8 mouse cellular contexts compared by ENCODE assay signal in genomic region chr3:36571361-36571826, GRCm38 (mm10). TPM values are rescaled to one million over a fixed set of nuclear protein-coding genes. Genes with fewer than 3 reads are reported as not detected.
DNase-seq lines count a peak whose midpoint lies in the region; ATAC-seq and TF ChIP-seq lines count a peak whose summit lies in the region.

No protein-coding gene starts in this region.

- no peak for TF ChIP-seq CTCF in spleen, adult 2 months (IDR thresholded peaks at IDR 0.05; ENCODE audit: extremely low read depth, insufficient read depth, insufficient read length, insufficient replicate concordance)
- TF ChIP-seq CTCF in heart, postnatal 0 days (IDR thresholded peaks at IDR 0.05; ENCODE audit: low read depth) = no peak
- TF ChIP-seq CTCF in liver, postnatal 0 days (IDR thresholded peaks at IDR 0.05; ENCODE audit: low read depth) = no peak

- peaks cover 8% of the 10 kb centered on the region for H3K4me1 ChIP-seq in spleen, adult 2 months (ENCODE audit: control insufficient read depth, insufficient read depth, insufficient read length)
- H3K4me1 ChIP-seq in heart, postnatal 0 days (ENCODE audit: control insufficient read depth, insufficient read depth) = peaks cover 23% of the 10 kb centered on the region
- H3K4me1 ChIP-seq in liver, postnatal 0 days (ENCODE audit: insufficient read depth) = no peaks in the 10 kb centered on the region

- under 1% methylated on average over 46 of the region's 46 CpGs for WGBS in spleen, adult 2 months
- under 1% methylated on average over 46 of the region's 46 CpGs for WGBS in heart, postnatal 0 days
- WGBS in liver, postnatal 0 days (ENCODE audit: insufficient replicate concordance) = under 1% methylated on average over 46 of the region's 46 CpGs

- H3K36me3 ChIP-seq in spleen, adult 2 months (ENCODE audit: control insufficient read depth, insufficient read depth, low read length) = peaks cover 2% of the 10 kb centered on the region
- H3K36me3 ChIP-seq in heart, postnatal 0 days (replicated peaks; ENCODE audit: control insufficient read depth, insufficient read depth, low read length) = peaks cover 25% of the 10 kb centered on the region
- peaks cover 41% of the 10 kb centered on the region for H3K36me3 ChIP-seq in liver, postnatal 0 days (replicated peaks; ENCODE audit: insufficient read depth, low read length)

- H3K9ac ChIP-seq in heart, postnatal 0 days (replicated peaks; ENCODE audit: low read depth, low read length) = peak overlapping the region; percentile 83
- peak overlapping the region; percentile 95 for H3K9ac ChIP-seq in liver, postnatal 0 days (replicated peaks)

- no peak overlapping the region for H3K27ac ChIP-seq in spleen, adult 2 months (ENCODE audit: insufficient read depth, low read length)
- peak overlapping the region; percentile 43 for H3K27ac ChIP-seq in heart, postnatal 0 days (ENCODE audit: low read depth)
- peak overlapping the region; percentile 81 for H3K27ac ChIP-seq in liver, postnatal 0 days (ENCODE audit: low read depth)

- H3K4me2 ChIP-seq in heart, postnatal 0 days (ENCODE audit: low read depth, low read length) = peak overlapping the region; percentile 99
- peak overlapping the region; percentile 96 for H3K4me2 ChIP-seq in liver, postnatal 0 days (ENCODE audit: low read depth, low read length)

- peak; percentile 0; the same call in 1 of the 2 replicates for ATAC-seq in heart, postnatal 0 days (ENCODE audit: insufficient read depth, low read depth)
- ATAC-seq in liver, postnatal 0 days = peak; percentile 2

- no peaks in the 10 kb centered on the region for H3K27me3 ChIP-seq in spleen, adult 2 months (ENCODE audit: control insufficient read depth, insufficient read depth, low read length)
- no peaks in the 10 kb centered on the region for H3K27me3 ChIP-seq in heart, postnatal 0 days (ENCODE audit: control insufficient read depth, insufficient read depth, low read length)
- no peaks in the 10 kb centered on the region for H3K27me3 ChIP-seq in liver, postnatal 0 days (ENCODE audit: insufficient read depth, low read length)

- peak overlapping the region; percentile 67 for H3K4me3 ChIP-seq in spleen, adult 2 months (ENCODE audit: extremely low read depth, insufficient read depth, insufficient read length)
- H3K4me3 ChIP-seq in heart, postnatal 0 days (ENCODE audit: low read depth, low read length) = peak overlapping the region; percentile 92
- H3K4me3 ChIP-seq in liver, postnatal 0 days (ENCODE audit: low read depth, low read length) = peak overlapping the region; percentile 99

- TF ChIP-seq POLR2A in spleen, adult 2 months (IDR thresholded peaks at IDR 0.05; ENCODE audit: low read depth, low read length) = no peak

- intact Hi-C loops in gastrocnemius, postnatal 36 days (cut with DNase I) = no loop called here

- no peaks in the 10 kb centered on the region for H3K9me3 ChIP-seq in heart, postnatal 0 days (replicated peaks; ENCODE audit: control insufficient read depth, low read length)
- no peaks in the 10 kb centered on the region for H3K9me3 ChIP-seq in liver, postnatal 0 days (ENCODE audit: low read length)

- peak; percentile 5 for DNase-seq in gastrocnemius, adult 18-20 months (ENCODE audit: low spot score)
- no peak for DNase-seq in gastrocnemius, postnatal 36 days
- DNase-seq in spleen, adult 2 months (ENCODE audit: low read depth in 1 of 2, low spot score in 2 of 2) = no peak
- no peak for DNase-seq in spleen, postnatal 10 days (ENCODE audit: low spot score in 2 of 2)
- no peak for DNase-seq in heart, postnatal 0 days (ENCODE audit: low spot score)
- DNase-seq in liver, postnatal 0 days = no peak
- no peak for DNase-seq in adipocyte (ENCODE audit: low spot score)
- no peak for DNase-seq in urinary bladder, adult 18-20 months (ENCODE audit: low spot score in 2 of 2)

- TF ChIP-seq EP300 in heart, postnatal 0 days (IDR thresholded peaks at IDR 0.05; ENCODE audit: low read depth) = no peak
- no peak for TF ChIP-seq EP300 in liver, postnatal 0 days (IDR thresholded peaks at IDR 0.05; ENCODE audit: low read depth)

RNA-seq across cellular contexts. Expression of gene Ccna2, which starts 0.6 kb away (rescaled TPM):
- not detected for total RNA-seq in gastrocnemius, adult 18-20 months (2021)
- total RNA-seq in gastrocnemius, postnatal 36 days (2021) = 1 to 10 TPM in 1 of 2 experiments, under 1 TPM in 1; 0.96 to 1.7 TPM
- polyA plus RNA-seq in spleen, adult 2 months (2012; rRNA removed) = 31.1 and 85.0 TPM in 2 replicates
- 172 and 290 TPM in 2 replicates for total RNA-seq in heart, postnatal 0 days (2014; rRNA removed; ENCODE audit: low replicate concordance)
- polyA plus RNA-seq in heart, postnatal 0 days (2015; fragmentation: Nextera tagmentation; extraction: Ambion mirVana) = 41.9 and 44.0 TPM in 2 replicates
- polyA plus RNA-seq in liver, postnatal 0 days (2015; fragmentation: Nextera tagmentation; extraction: Ambion mirVana) = 93.0 and 96.3 TPM in 2 replicates

RNA-seq across cellular contexts. Expression of gene Exosc9, which starts 19.0 kb away (rescaled TPM):
- total RNA-seq in gastrocnemius, adult 18-20 months (2021) = 10 to 100 TPM; 15.6 to 16.5 TPM
- total RNA-seq in gastrocnemius, postnatal 36 days (2021) = 10 to 100 TPM; 12.7 to 15.5 TPM
- polyA plus RNA-seq in spleen, adult 2 months (2012; rRNA removed) = 3.7 and 3.9 TPM in 2 replicates
- 22.6 and 31.7 TPM in 2 replicates for total RNA-seq in heart, postnatal 0 days (2014; rRNA removed; ENCODE audit: low replicate concordance)
- polyA plus RNA-seq in heart, postnatal 0 days (2015; fragmentation: Nextera tagmentation; extraction: Ambion mirVana) = 39.6 and 40.9 TPM in 2 replicates
- 22.9 and 24.8 TPM in 2 replicates for polyA plus RNA-seq in liver, postnatal 0 days (2015; fragmentation: Nextera tagmentation; extraction: Ambion mirVana)

RNA-seq across cellular contexts. Expression of gene Bbs7, which starts 41.9 kb away (rescaled TPM):
- total RNA-seq in gastrocnemius, adult 18-20 months (2021) = 1 to 10 TPM; 7.5 to 10.0 TPM
- total RNA-seq in gastrocnemius, postnatal 36 days (2021) = 1 to 10 TPM; 7.7 to 8.6 TPM
- polyA plus RNA-seq in spleen, adult 2 months (2012; rRNA removed) = 0.21 and 0.62 TPM in 2 replicates
- 0.50 and 6.0 TPM in 2 replicates for total RNA-seq in heart, postnatal 0 days (2014; rRNA removed; ENCODE audit: low replicate concordance)
- 7.9 and 8.2 TPM in 2 replicates for polyA plus RNA-seq in heart, postnatal 0 days (2015; fragmentation: Nextera tagmentation; extraction: Ambion mirVana)
- polyA plus RNA-seq in liver, postnatal 0 days (2015; fragmentation: Nextera tagmentation; extraction: Ambion mirVana) = 3.4 and 3.9 TPM in 2 replicates

RNA-seq across cellular contexts. Expression of gene Gm11549, which starts 49.8 kb away (rescaled TPM):
- not detected for total RNA-seq in gastrocnemius, adult 18-20 months (2021)
- total RNA-seq in gastrocnemius, postnatal 36 days (2021) = not detected
- 0.04 TPM in 2 replicates for polyA plus RNA-seq in spleen, adult 2 months (2012; rRNA removed)
- total RNA-seq in heart, postnatal 0 days (2014; rRNA removed; ENCODE audit: low replicate concordance) = 0.66 TPM in 1 of 2 replicates, not detected in the other
- 0.07 and 0.26 TPM in 2 replicates for polyA plus RNA-seq in heart, postnatal 0 days (2015; fragmentation: Nextera tagmentation; extraction: Ambion mirVana)
- not detected in 2 replicates for polyA plus RNA-seq in liver, postnatal 0 days (2015; fragmentation: Nextera tagmentation; extraction: Ambion mirVana)

Comparison
In these comparisons a context has a peak if more than half of its experiments do, and no peak if none do; other contexts are left out.
1. RNA of gene Ccna2, which starts 0.6 kb away (total RNA-seq): 172 to 290 TPM in heart, postnatal 0 days; 0.96 to 1.7 TPM in gastrocnemius, postnatal 36 days and not detected in gastrocnemius, adult 18-20 months; every median in the first group is over 10 times any median in the second.
2. Peak in every context shown above with its lines, with median percentiles within 50 percentile points of each other: H3K4me3 ChIP-seq.